Mouse (Mus musculus): ENCODE measurements around the gene Olfr370.

DNA sequence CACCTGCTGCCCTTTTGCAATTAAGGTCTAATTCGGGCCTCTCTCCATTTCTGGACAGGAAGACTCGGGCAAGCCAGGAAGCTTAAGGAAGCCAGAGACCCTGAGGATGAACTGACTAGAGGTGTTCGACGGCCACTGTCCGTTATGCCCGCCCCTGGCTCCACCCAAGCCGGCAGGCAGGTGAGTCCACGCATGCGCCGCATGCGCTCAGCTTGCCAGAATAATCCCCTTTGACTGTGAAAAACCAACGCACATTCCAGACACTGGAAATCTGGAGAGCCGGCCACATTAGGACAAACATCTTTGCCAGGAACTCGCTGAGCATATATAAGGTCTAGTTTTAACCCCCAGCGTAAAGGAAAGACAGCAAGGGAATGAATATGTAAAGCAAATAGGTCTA, 47.7 kb downstream of the Olfr370 start:
- TF ChIP-seq TAL1 (conservative IDR thresholded peaks at IDR 0.05; ENCODE audit: low read depth, low read length) (no peak), CTCF (IDR thresholded peaks at IDR 0.05; ENCODE audit: low read depth, low read length) (no peak), GATA1 (IDR thresholded peaks at IDR 0.05; ENCODE audit: borderline replicate concordance, low read length) (no peak), POLR2AphosphoS5 (IDR thresholded peaks at IDR 0.05; ENCODE audit: insufficient replicate concordance, low read depth, low read length) (no peak)

Data from G1E (cell line).